Mouse (Mus musculus) myocyte (in vitro differentiated cells): ENCODE measurements around the gene Slc24a5. TPM values are rescaled to one million over a fixed set of nuclear protein-coding genes. Genes with fewer than 3 reads are reported as not detected.

ENCODE experiments used
- H3K27me3 ChIP-seq: one replicate; pipeline ENCODE4 v1.6.1; 2011; ENCODE audit not compliant: control insufficient read depth, insufficient read depth, insufficient read length
- H3K36me3 ChIP-seq: one replicate; pipeline ENCODE4 v1.6.1; 2011; ENCODE audit not compliant: control insufficient read depth, insufficient read depth
- H3K4me2 ChIP-seq: one replicate; pipeline ENCODE4 v1.6.1; 2011; ENCODE audit warnings: low read depth, control low read depth
- H3K4me3 ChIP-seq: one replicate; pipeline ENCODE4 v1.5.1; 2011; ENCODE audit warnings: mild to moderate bottlenecking, control low read depth, moderate library complexity
- H3K79me2 ChIP-seq: one replicate; pipeline ENCODE4 v1.6.1; 2011; ENCODE audit not compliant: control insufficient read depth, insufficient read depth
- H3ac ChIP-seq: one replicate; pipeline ENCODE4 v1.6.1; 2011; ENCODE audit not compliant: control insufficient read depth, insufficient read length
- CEBPB ChIP-seq: IDR thresholded peaks from 2 replicates; pipeline ENCODE4 v1.6.1; 2011; ENCODE audit warnings: mild to moderate bottlenecking, moderate library complexity; ENCODE audit not compliant: poor library complexity, insufficient read depth, severe bottlenecking
- E2F4 ChIP-seq: IDR thresholded peaks from one replicate; pipeline ENCODE4 v1.6.1; 2011; ENCODE audit warnings: mild to moderate bottlenecking, control low read depth, moderate library complexity; ENCODE audit not compliant: insufficient read depth
- MAX ChIP-seq: IDR thresholded peaks from one replicate; pipeline ENCODE4 v1.6.1; 2011; ENCODE audit warnings: low read depth, mild to moderate bottlenecking, control low read depth
- MYOD1 ChIP-seq, 3 experiments: IDR thresholded peaks; one replicate each; pipeline ENCODE4 v1.6.1; 2011; ENCODE audit warnings: control low read depth in 2 of 3, low read depth in 2 of 3, mild to moderate bottlenecking in 2 of 3, moderate library complexity in 1 of 3; ENCODE audit not compliant: insufficient read length in 2 of 3, control insufficient read depth in 1 of 3
- MYOG ChIP-seq, 3 experiments: IDR thresholded peaks; one replicate each; pipeline ENCODE4 v1.6.1; 2011; ENCODE audit warnings: control low read depth in 2 of 3, low read depth in 2 of 3, mild to moderate bottlenecking in 2 of 3; ENCODE audit not compliant: insufficient read length in 2 of 3, control insufficient read depth in 1 of 3, insufficient read depth in 1 of 3
- POLR2A ChIP-seq: IDR thresholded peaks from one replicate; pipeline ENCODE4 v1.6.1; 2011; ENCODE audit warnings: low read depth, mild to moderate bottlenecking, control low read depth, moderate library complexity; ENCODE audit not compliant: insufficient read length
- POLR2AphosphoS2 ChIP-seq: IDR thresholded peaks from one replicate; pipeline ENCODE4 v1.6.1; 2011; ENCODE audit warnings: low read depth, control low read depth; ENCODE audit not compliant: insufficient read length
- REST ChIP-seq: IDR thresholded peaks from one replicate; pipeline ENCODE4 v1.6.1; 2011; ENCODE audit warnings: mild to moderate bottlenecking, control low read depth, moderate library complexity; ENCODE audit not compliant: insufficient read depth, insufficient read length
- SRF ChIP-seq: IDR thresholded peaks from one replicate; pipeline ENCODE4 v1.6.1; 2011; ENCODE audit warnings: low read depth; ENCODE audit not compliant: control insufficient read depth, insufficient read length
- TCF12 ChIP-seq: IDR thresholded peaks from one replicate; pipeline ENCODE4 v1.6.1; 2011; ENCODE audit warnings: mild to moderate bottlenecking, control low read depth; ENCODE audit not compliant: poor library complexity, insufficient read depth, severe bottlenecking
- TCF3 ChIP-seq: IDR thresholded peaks from one replicate; pipeline ENCODE4 v1.6.1; 2011; ENCODE audit warnings: low read depth, control low read depth; ENCODE audit not compliant: insufficient read length
- USF1 ChIP-seq: IDR thresholded peaks from one replicate; pipeline ENCODE4 v1.6.1; 2011; ENCODE audit warnings: low read depth, mild to moderate bottlenecking, control low read depth, moderate library complexity
- polyA plus RNA-seq: library from polyadenylated mRNA; unstranded; fragments of >200 nt; fragmentation: generic; extraction: Trizol; gene quantifications from one replicate; pipeline ENCODE4 v1.2.1, GENCODE M21; 2012; ENCODE audit warnings: missing spikeins

Gene Slc24a5
- polyA plus RNA-seq, 1 experiment, result 0.12 TPM

- Histone ChIP-seq H3K36me3 (no peaks in the 10 kb centered on the region), H3K4me3 (no peak overlapping the region), H3K27me3 (no peaks in the 10 kb centered on the region), H3ac (no peak overlapping the region), H3K4me2 (no peak overlapping the region), H3K79me2 (no peaks in the 10 kb centered on the region)
- TF ChIP-seq REST (no peak), E2F4 (no peak), POLR2A (no peak)
Measured at GRCm38 (mm10) chr2:125057250-125057815, 10.6 kb upstream of the Slc24a5 start.

- Histone ChIP-seq H3K4me3 (no peak overlapping the region), H3K36me3 (no peaks in the 10 kb centered on the region)
- TF ChIP-seq E2F4, result no peak
- TF ChIP-seq MYOG (IDR thresholded peaks at IDR 0.05; ENCODE audit: control insufficient read depth in 1 of 3, insufficient read depth in 1 of 3, insufficient read length in 2 of 3, low read depth in 2 of 3), result no peak
- TF ChIP-seq TCF3, result no peak
- no peak for TF ChIP-seq REST
- no peak for TF ChIP-seq POLR2AphosphoS2
- no peak for TF ChIP-seq MYOD1 (IDR thresholded peaks at IDR 0.05; ENCODE audit: control insufficient read depth in 1 of 3, insufficient read length in 2 of 3, low read depth in 2 of 3)
- no peak for TF ChIP-seq USF1
- TF ChIP-seq MAX, result no peak
Measured at GRCm38 (mm10) chr2:125061451-125061850, 6.5 kb upstream of the Slc24a5 start.

GRCm38 (mm10) chr2:125062944-125063343 is 5.0 kb upstream of the Slc24a5 start:
- H3K79me2 ChIP-seq, result no peaks in the 10 kb centered on the region
- H3K4me3 ChIP-seq, result no peak overlapping the region
- H3K4me2 ChIP-seq, result no peak overlapping the region
- H3ac ChIP-seq, result no peak overlapping the region
- H3K27me3 ChIP-seq, result no peaks in the 10 kb centered on the region
- TF ChIP-seq MAX (no peak), REST (no peak), MYOD1 (IDR thresholded peaks at IDR 0.05; ENCODE audit: control insufficient read depth in 1 of 3, insufficient read length in 2 of 3, low read depth in 2 of 3) (no peak), E2F4 (no peak), POLR2AphosphoS2 (no peak), TCF12 (no peak), CEBPB (no peak), SRF (no peak)
- no peaks in the 10 kb centered on the region for H3K36me3 ChIP-seq

More at GRCm38 (mm10) chr2:125061451-125061850, 6.5 kb upstream of the Slc24a5 start:
- no peak overlapping the region for H3K4me2 ChIP-seq
- no peaks in the 10 kb centered on the region for H3K79me2 ChIP-seq
- H3ac ChIP-seq, result no peak overlapping the region
- no peaks in the 10 kb centered on the region for H3K27me3 ChIP-seq

GRCm38 (mm10) chr2:125067373-125067772 is 551 bp upstream of the Slc24a5 start:
- Histone ChIP-seq H3ac (no peak overlapping the region), H3K4me3 (no peak overlapping the region), H3K79me2 (no peaks in the 10 kb centered on the region), H3K36me3 (no peaks in the 10 kb centered on the region), H3K27me3 (no peaks in the 10 kb centered on the region), H3K4me2 (no peak overlapping the region)
- TF ChIP-seq POLR2A (no peak), CEBPB (no peak), SRF (no peak), MYOG (IDR thresholded peaks at IDR 0.05; ENCODE audit: control insufficient read depth in 1 of 3, insufficient read depth in 1 of 3, insufficient read length in 2 of 3, low read depth in 2 of 3) (no peak), REST (no peak), TCF12 (no peak), E2F4 (no peak), TCF3 (no peak), POLR2AphosphoS2 (no peak), MYOD1 (IDR thresholded peaks at IDR 0.05; ENCODE audit: control insufficient read depth in 1 of 3, insufficient read length in 2 of 3, low read depth in 2 of 3) (no peak), USF1 (no peak), MAX (no peak)

- Histone ChIP-seq H3ac (no peak overlapping the region), H3K36me3 (no peaks in the 10 kb centered on the region), H3K4me2 (no peak overlapping the region), H3K4me3 (no peak overlapping the region), H3K79me2 (no peaks in the 10 kb centered on the region), H3K27me3 (no peaks in the 10 kb centered on the region)
- TF ChIP-seq TCF3, result no peak
- no peak for TF ChIP-seq TCF12
- no peak for TF ChIP-seq REST
- TF ChIP-seq USF1, result no peak
- no peak for TF ChIP-seq MYOD1 (IDR thresholded peaks at IDR 0.05; ENCODE audit: control insufficient read depth in 1 of 3, insufficient read length in 2 of 3, low read depth in 2 of 3)
- no peak for TF ChIP-seq MAX
- TF ChIP-seq POLR2A, result no peak
- no peak for TF ChIP-seq CEBPB
Measured at GRCm38 (mm10) chr2:125068696-125069095, 772 bp downstream of the Slc24a5 start.
